ENCODE assay signal across 8 mouse cellular contexts in genomic region chr10:127596321-127596941, GRCm38 (mm10). TPM values are rescaled to one million over a fixed set of nuclear protein-coding genes. Genes with fewer than 3 reads are reported as not detected.
DNase-seq lines count a peak whose midpoint lies in the region; ATAC-seq lines count a peak whose summit lies in the region.

No protein-coding gene starts in this region.

- H3K9me3 ChIP-seq in kidney, embryonic 15.5 days (replicated peaks): no peaks in the 10 kb centered on the region

- H3K9ac ChIP-seq in kidney, embryonic 15.5 days: no peak overlapping the region

- H3K36me3 ChIP-seq in kidney, embryonic 15.5 days: peaks cover 25% of the 10 kb centered on the region

- H3K4me1 ChIP-seq in kidney, embryonic 15.5 days: peaks cover 93% of the 10 kb centered on the region

- H3K27ac ChIP-seq in kidney, embryonic 15.5 days: peak overlapping the region; percentile 54; the same call in 1 of the 2 replicates

- no peak for ATAC-seq in kidney, embryonic 15.5 days (replicated peaks; ENCODE audit: low FRiP score)
- ATAC-seq in megakaryocyte, adult 5-6 weeks (ENCODE audit: poor library complexity, severe bottlenecking): peak; percentile 43

- H3K4me3 ChIP-seq in kidney, embryonic 15.5 days (replicated peaks): no peak overlapping the region

- 46% methylated on average over 7 of the region's 7 CpGs for WGBS in kidney, embryonic 15.5 days

- H3K4me2 ChIP-seq in kidney, embryonic 15.5 days: no peak overlapping the region

- H3K27me3 ChIP-seq in kidney, embryonic 15.5 days: no peaks in the 10 kb centered on the region

- DNase-seq in kidney, postnatal 25 days: no peak
- DNase-seq in adipocyte (ENCODE audit: low spot score): peak; percentile 62
- DNase-seq in cerebellum, postnatal 25 days: peak; percentile 75 to 78
- DNase-seq in heart, postnatal 4 days: peak; percentile 56
- DNase-seq in thymus, postnatal 4 days: no peak
- no peak for DNase-seq in frontal cortex, postnatal 14 days (ENCODE audit: low spot score in 2 of 2)

RNA-seq across cellular contexts. Expression of gene Lrp1, which starts 24.5 kb away (rescaled TPM):
- 52.4 and 65.0 TPM in 2 replicates for polyA plus RNA-seq in kidney, embryonic 15.5 days (2015; fragmentation: Nextera tagmentation; extraction: Ambion mirVana)
- 10 to 100 TPM; 68.8 to 73.0 TPM for total RNA-seq in heart, postnatal 4 days (2021)
- total RNA-seq in megakaryocyte, adult 5-6 weeks (2015): 85.5 and 104 TPM in 2 replicates
- 62.4 and 72.2 TPM in 2 replicates for total RNA-seq in megakaryocyte, adult 5-6 weeks (2017)

RNA-seq across cellular contexts. Expression of gene Stat6, which starts 46.4 kb away (rescaled TPM):
- 26.5 and 27.2 TPM in 2 replicates for polyA plus RNA-seq in kidney, embryonic 15.5 days (2015; fragmentation: Nextera tagmentation; extraction: Ambion mirVana)
- 10 to 100 TPM; 41.7 to 42.1 TPM for total RNA-seq in heart, postnatal 4 days (2021)
- 82.5 and 89.6 TPM in 2 replicates for total RNA-seq in megakaryocyte, adult 5-6 weeks (2015)
- total RNA-seq in megakaryocyte, adult 5-6 weeks (2017): 120 and 128 TPM in 2 replicates

Comparison
In these comparisons a context has a peak if more than half of its experiments do, and no peak if none do; other contexts are left out.
1. DNase-seq: peak in adipocyte (single experiment), cerebellum, postnatal 25 days (2 of 2) and heart, postnatal 4 days (single experiment); none in kidney, postnatal 25 days (0 of 2), thymus, postnatal 4 days (single experiment) and frontal cortex, postnatal 14 days (0 of 2).